Mouse (Mus musculus) lung, postnatal 0 days (tissue): ENCODE data around the gene Car14.

Source experiments
- CTCF ChIP-seq: IDR thresholded peaks from 2 replicates; pipeline ENCODE4 v1.5.1; 2016; ENCODE audit warnings: antibody characterized with exemption, mild to moderate bottlenecking
- EP300 ChIP-seq: IDR thresholded peaks from 2 replicates; pipeline ENCODE4 v1.6.1; 2016; ENCODE audit warnings: antibody characterized with exemption, mild to moderate bottlenecking, control low read depth

- TF ChIP-seq CTCF (no peak), EP300 (no peak)
These were observed 48.5 kb upstream of the Car14 start for GRCm38 (mm10) chr3:95953023-95953422.
